Mouse (Mus musculus) embryo, embryonic 9.5 days (tissue): ENCODE results near the gene Gphb5.
"Not testable (repeated sequence)": the region's sequence is repeated elsewhere in the genome, so short reads cannot be mapped to it uniquely, and the experiment has no call there.

Source experiments
- DNase-seq: peaks from one replicate; pipeline ENCODE4 v3.0.0-alpha.2; 2017; ENCODE audit errors: extremely low spot score

Gphb5 gene

GRCm38 (mm10) chr12:75416681-75417080 is at the start of gene Gphb5:
Gene Gphb5 (minus strand): TSS chr12:75416781.
- no peak for DNase-seq

DNA sequence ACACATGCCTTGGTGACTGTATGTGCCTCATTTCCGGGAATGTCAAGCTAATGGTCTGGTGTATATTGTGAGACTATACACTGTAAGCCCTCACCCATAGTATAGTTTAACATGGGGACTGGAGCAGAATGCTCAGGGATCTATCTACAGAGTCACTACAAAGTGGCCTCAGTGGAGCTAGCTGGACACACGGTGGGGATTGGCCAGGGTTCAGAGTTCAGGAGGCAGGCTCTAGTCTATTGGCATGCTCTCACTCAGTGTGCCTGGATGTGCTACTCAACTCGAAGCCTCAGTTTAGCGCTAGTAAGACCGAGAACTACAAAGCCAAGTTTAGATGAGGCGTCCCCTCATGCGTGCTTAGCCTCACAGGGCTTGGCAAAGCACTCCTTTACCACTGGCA is 49.6 kb upstream of the Gphb5 start:
- DNase-seq: no peak

DNA sequence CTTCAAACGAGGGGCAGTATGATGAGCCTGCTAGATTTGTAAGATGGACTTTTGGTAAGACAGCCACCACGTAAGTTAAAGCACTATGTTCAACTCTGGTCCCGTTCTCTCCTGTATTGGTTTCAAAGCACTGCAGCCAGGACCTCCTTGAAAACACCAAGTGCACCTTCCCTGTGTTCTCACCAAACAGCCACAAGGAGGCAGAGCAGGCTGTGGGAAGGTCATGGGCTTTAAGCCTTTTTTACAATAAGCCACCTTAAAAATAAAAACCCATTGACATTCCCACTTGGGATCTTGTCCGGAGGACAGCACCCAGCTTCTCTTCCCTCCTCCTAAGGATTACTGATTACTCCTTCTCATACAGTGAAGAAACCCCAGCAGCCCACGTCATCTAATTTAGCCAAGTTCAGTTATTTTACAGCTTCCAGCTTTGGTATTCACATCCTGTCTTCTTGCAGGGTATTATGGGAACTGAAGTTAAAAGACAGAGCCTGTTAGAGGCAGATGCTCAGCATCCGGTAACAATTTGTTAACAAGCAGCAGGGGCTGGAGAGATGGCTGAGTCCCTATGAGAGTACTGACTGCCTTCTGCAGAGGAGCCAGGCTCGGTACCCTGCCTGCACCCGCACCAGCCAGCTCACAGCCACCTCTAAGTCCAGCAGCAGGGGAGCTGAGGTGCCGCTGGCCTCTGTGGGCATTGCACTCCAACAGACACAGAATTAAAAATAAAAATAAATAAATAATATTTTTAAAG is 47.6 kb upstream of the Gphb5 start:
- no peak for DNase-seq

DNA sequence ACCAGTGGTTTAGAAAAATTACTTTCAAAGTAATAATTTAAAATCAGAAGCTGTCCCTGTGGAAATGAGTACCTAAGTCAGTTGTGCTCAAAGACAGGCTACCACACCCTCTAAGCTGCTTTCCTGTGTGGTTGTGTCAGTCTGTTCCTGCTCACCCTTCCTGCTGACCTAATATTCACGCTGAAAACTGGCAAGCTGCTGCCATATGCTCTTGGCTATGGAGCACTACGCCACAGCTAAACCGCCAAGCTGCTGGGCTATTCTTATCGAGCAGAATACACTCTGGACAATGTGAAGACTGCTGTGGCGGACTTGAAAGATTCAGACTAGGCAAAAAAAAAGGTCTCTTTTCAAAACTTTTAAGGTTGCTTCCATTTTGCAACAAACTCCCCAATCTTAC is 44.0 kb upstream of the Gphb5 start:
- no peak for DNase-seq

DNA sequence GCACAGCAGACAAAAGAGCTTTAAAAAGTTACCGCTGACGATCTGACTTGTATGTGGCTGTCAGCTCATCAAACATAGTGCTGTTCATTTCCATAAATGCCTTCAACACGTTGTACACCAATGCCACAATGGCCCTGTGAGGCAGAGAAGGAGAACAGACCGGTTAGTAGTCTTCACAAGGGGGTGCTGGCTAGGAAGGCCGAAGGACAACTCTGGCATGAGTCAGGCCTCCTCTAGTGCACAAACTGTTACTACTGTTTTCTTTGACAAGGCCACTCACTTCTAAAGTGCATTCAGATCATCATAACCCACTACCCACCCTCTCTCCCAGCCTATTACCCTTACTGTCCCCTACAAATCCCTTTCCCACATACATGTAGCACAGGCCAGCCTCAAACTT is 43.1 kb upstream of the Gphb5 start:
- DNase-seq: no peak

DNA sequence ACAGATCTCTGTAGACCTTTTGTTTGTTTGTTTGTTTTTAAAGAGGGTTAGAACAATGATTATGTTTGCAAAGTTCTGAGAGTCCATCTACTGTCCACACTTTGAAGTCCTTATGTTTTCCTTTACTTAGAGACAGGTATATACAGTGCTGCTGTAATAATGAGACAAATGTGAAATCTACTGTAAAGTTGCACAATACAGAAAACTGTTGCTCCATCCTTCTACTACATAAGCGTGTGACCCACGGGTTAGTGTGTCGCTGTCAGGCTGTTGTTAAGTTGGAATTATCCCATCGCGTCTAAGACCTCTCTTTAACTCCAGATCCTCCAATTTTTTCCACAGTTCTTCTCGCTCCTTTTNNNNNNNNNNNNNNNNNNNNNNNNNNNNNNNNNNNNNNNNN is 36.9 kb upstream of the Gphb5 start:
- no peak for DNase-seq

DNA sequence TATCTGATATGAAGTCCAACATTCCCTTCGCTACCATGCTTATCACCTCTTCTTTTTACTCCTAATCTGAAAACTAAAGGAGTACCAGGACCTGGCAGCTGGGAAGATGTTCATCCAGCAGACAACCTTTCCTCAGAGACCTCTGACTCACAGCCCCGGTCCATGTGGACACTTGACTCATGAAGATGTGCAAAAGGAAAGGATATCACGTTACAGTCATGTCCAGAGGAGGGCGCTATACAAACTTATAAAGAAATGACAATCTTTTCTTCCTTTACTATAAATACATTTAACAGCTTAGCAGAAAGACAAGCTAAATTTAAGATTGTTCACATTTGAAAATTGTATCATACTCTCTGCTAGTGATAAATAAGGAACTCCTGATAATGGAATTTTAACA is 36.4 kb upstream of the Gphb5 start:
- no peak for DNase-seq

DNA sequence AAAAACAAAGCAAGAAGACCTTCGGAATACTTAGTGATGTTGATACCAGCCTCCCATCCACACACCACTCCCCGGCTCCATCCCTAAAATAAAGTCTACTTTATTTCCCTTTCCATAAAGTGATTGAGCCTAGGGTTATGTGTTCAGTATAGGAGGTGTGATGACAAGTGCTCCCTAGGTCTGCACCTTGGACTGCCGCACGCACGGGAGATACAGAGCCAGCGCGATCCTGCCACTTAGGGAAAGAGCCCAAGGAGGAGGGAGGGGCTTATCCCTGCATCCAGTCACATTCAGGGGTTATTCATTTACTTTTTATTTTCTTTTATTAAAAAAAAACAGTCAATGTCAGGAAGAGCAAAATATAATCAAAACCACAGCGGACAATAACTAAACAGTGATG is 34.0 kb upstream of the Gphb5 start:
- no peak for DNase-seq

GRCm38 (mm10) chr12:75450011-75450410 is 33.4 kb upstream of the Gphb5 start:
- no peak for DNase-seq

GRCm38 (mm10) chr12:75449475-75449966 is 32.9 kb upstream of the Gphb5 start:
- no peak for DNase-seq

DNA sequence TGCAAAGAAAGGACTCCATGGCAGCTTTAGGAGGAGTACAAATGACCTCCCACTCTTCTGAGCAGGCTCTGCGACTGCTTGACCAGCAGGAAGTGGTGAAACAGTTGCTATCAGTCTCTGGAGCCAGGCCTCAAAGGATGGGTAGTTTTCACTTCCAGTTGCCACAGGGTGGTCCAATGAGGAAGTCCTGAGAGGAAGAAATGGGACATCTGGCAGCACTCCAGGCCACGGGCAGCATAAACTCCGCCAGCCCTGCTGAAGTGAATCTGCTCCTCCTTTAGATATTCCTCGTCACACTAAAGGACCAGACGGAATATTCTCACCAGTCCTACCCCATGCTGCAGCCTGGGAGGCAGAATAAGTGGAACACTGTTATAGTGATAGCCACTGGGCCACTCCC is 32.3 kb upstream of the Gphb5 start:
- no peak for DNase-seq

- DNase-seq: no peak
These were observed 29.7 kb upstream of the Gphb5 start for GRCm38 (mm10) chr12:75446245-75446644.

GRCm38 (mm10) chr12:75432400-75432799 is 15.8 kb upstream of the Gphb5 start:
- DNase-seq: not testable (repeated sequence)

DNA sequence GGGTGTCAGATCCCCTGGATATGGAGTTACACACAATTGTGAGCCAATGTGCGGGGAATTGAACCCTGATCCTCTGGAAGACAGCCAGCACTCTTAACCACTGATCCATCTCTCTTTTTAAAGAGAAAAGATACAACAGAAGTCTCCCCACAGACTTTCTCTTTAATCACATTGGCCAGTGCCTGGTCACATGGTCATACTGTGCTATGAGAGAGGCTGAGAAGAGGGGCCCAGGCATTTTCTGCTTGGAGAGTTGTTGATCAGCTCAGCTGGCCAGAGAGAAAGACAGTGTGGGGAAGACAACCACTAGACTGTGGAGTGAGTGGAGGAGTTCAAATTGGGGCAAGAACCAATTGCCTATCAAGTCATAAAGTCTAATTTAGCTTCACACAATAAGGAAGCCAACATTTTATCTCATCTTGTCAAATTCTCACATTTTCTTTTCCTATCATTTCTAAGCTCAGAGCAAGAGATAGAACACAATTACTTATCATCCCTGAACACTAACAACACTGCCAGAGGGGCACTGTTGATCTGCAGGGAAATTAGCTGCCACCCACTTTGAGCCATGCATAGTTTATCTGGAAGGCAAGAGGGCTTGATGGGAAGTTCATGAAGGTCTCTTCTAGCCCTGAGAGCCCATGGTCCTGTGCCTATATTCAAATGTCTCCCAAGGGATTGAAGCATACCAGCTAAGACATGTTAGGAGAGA is 13.3 kb upstream of the Gphb5 start:
- DNase-seq: no peak

- no peak for DNase-seq
These were observed 12.1 kb upstream of the Gphb5 start for GRCm38 (mm10) chr12:75428719-75429118.

DNA sequence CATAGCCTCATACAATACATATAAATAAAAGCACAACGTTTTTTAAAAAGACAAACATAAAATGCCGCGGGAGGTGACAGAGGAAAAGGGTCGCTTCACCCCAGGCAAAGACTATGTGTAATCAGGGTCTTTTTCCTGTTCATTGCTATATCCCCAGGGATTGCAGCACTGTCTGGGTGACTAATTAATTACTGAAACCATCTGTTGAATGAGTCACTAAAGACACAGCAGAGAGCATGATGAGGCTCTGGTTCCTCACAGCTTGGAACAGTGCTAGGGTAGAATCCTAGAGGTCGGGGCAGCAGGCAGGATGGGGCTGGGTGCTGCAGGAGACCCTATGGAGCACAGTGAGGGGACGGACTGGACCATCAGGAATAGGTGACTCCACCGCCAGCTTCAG is 9.3 kb upstream of the Gphb5 start:
- DNase-seq: no peak

GRCm38 (mm10) chr12:75424817-75425216 is 8.2 kb upstream of the Gphb5 start:
- DNase-seq: no peak

GRCm38 (mm10) chr12:75424359-75424758 is 7.8 kb upstream of the Gphb5 start:
- DNase-seq: peak; percentile 4

GRCm38 (mm10) chr12:75414991-75415390 is 1.6 kb downstream of the Gphb5 start:
- no peak for DNase-seq

GRCm38 (mm10) chr12:75412964-75413363 is 3.6 kb downstream of the Gphb5 start:
- no peak for DNase-seq

- no peak for DNase-seq
These were observed 19.5 kb downstream of the Gphb5 start for GRCm38 (mm10) chr12:75397077-75397476.

DNA sequence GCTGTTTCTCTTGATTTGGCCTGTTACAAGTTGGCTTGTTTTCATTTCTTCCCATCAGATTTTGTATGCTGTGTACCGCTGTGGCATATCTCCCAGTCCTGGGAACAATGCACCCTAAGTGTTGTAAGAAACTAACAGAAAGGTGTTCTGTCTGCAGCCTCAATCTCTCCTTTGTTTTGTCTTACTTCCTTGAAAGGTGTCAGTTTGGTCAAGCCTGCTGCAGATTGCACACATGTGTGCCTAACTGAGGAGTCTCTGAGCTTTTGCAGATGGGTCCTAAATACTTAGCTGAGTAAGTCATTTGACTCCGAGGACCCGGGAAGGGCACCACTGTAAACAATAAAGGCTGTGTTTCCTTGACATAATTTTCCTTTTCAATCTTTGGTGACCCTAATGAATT is 20.0 kb downstream of the Gphb5 start:
- DNase-seq: no peak
